Mouse (Mus musculus): ENCODE data around the gene Mcm2. TPM values are rescaled to one million over a fixed set of nuclear protein-coding genes. Genes with fewer than 3 reads are reported as not detected.

The Mcm2 gene
- polyA plus RNA-seq, 1 experiment from 2014 or later = 164 TPM

DNA sequence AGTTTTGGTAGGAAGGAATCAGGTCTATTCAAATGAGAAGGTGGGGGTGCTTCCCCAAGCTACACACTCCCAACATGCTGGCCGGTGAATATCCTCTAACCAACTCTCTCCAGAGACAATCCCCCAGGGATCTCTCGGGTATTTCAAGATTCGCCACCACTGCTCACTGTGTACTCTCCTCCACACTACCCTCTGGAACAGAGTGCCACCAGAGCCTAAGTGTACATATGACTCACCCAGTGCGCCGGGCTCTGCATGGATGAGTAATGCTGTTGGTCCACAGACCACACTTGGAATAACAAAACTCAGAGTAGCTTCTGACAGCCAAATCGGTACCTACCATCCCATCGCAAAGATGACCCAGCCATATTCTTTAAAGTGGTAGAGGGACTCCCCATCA is 29.1 kb downstream of the Mcm2 start:
- ATAC-seq (ENCODE audit: insufficient read depth) (no peak), DNase-seq (no peak)
- H3K36me3 ChIP-seq (ENCODE audit: insufficient read depth) = peaks cover 4% of the 10 kb centered on the region; the same call in 1 of the 2 replicates
- no peak for TF ChIP-seq CTCF (IDR thresholded peaks at IDR 0.05; ENCODE audit: low read depth)
- H3K4me3 ChIP-seq (ENCODE audit: low read depth, low read length) = no peak overlapping the region
- H3K27ac ChIP-seq (ENCODE audit: low read depth) = no peak overlapping the region
- peaks cover 9% of the 10 kb centered on the region; the same call in 1 of the 2 replicates for H3K27me3 ChIP-seq (ENCODE audit: insufficient read depth, low read length)
- no peaks in the 10 kb centered on the region; the same call in 1 of the 2 replicates for H3K4me1 ChIP-seq (ENCODE audit: insufficient read depth)
- no peak overlapping the region for H3K9ac ChIP-seq
- H3K4me2 ChIP-seq = no peak overlapping the region
- H3K9me3 ChIP-seq (ENCODE audit: low read depth, low read length) = no peaks in the 10 kb centered on the region
- WGBS = 90% methylated on average over 7 of the region's 7 CpGs

DNA sequence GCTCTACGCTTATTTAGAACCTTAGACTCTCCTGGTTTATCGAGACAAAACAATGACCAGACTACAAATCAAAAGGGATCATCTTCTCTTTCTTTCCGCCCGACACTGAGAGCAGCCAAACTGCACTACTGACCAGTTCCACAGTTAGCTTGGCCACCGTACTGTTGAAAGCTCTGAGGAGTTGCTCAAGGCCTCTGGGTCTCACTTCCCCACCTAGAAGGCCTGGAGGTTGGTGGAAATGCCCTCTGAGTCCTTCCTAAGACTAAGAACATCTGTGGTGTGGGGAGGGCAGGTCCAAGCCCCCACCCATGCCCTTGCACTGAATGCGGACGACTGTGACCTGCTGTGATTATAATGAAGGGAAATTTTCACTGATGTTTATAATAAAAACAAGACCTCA is 32.9 kb downstream of the Mcm2 start:
- Histone ChIP-seq H3K9ac (no peak overlapping the region), H3K9me3 (ENCODE audit: low read depth, low read length) (no peaks in the 10 kb centered on the region), H3K4me2 (no peak overlapping the region), H3K27ac (ENCODE audit: low read depth) (no peak overlapping the region), H3K27me3 (ENCODE audit: insufficient read depth, low read length) (no peaks in the 10 kb centered on the region), H3K4me1 (ENCODE audit: insufficient read depth) (no peaks in the 10 kb centered on the region), H3K4me3 (ENCODE audit: low read depth, low read length) (no peak overlapping the region), H3K36me3 (ENCODE audit: insufficient read depth) (peaks cover 16% of the 10 kb centered on the region)
- DNase-seq (no peak), ATAC-seq (ENCODE audit: insufficient read depth) (no peak)
- 85% methylated on average over 7 of the region's 7 CpGs for WGBS
- TF ChIP-seq CTCF (IDR thresholded peaks at IDR 0.05; ENCODE audit: low read depth) = no peak

DNA sequence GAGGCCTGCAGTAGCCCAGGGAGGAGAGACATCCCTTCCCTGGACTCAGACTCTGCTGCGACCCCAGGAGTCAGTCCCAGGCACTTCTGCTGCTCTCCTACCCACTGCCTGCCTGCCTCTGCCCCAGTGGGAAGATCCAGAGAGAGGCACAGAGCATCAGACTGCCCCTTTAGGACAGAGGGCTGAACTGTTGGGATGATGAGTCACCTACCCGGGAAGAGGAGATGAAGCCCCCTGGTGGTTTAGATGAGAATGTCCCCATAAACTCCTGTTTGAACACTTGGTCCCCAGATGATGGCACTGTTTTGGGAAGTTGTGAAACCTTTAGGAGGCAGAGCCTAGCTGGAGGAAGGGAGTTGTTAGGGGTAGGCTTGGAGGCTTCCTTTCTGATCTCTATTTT is 37.7 kb downstream of the Mcm2 start:
- ATAC-seq (ENCODE audit: insufficient read depth) (no peak), DNase-seq (peak; percentile 80)
- H3K4me1 ChIP-seq (ENCODE audit: insufficient read depth) = no peaks in the 10 kb centered on the region
- TF ChIP-seq CTCF (IDR thresholded peaks at IDR 0.05; ENCODE audit: low read depth) = peak; percentile 76
- 12% methylated on average over 2 of the region's 2 CpGs for WGBS
- peaks cover 16% of the 10 kb centered on the region for H3K36me3 ChIP-seq (ENCODE audit: insufficient read depth)
- no peak overlapping the region for H3K4me2 ChIP-seq
- no peak overlapping the region for H3K9ac ChIP-seq
- H3K4me3 ChIP-seq (ENCODE audit: low read depth, low read length) = no peak overlapping the region
- H3K9me3 ChIP-seq (ENCODE audit: low read depth, low read length) = no peaks in the 10 kb centered on the region
- H3K27me3 ChIP-seq (ENCODE audit: insufficient read depth, low read length) = no peaks in the 10 kb centered on the region
- H3K27ac ChIP-seq (ENCODE audit: low read depth) = no peak overlapping the region

DNA sequence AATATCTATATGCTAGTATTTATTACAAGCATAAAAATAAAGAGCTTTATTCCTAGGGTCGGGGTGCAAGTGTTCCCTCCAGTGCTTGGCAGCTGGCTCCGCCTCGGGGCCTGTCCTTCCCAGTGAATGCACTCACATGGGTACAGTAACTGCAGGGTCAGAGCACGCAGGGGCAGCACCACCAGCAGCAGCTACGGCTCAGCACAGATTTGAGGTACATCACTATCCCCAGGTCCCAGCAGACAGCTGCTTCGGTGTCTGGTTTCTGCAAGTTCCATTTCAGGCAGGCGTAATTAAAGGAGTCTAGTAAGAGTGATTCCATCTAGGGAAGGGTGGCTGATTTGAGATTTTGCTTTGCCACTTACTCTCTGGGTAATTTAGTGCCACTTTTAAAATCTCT is 40.2 kb downstream of the Mcm2 start:
- DNase-seq (no peak), ATAC-seq (ENCODE audit: insufficient read depth) (no peak)
- peaks cover 6% of the 10 kb centered on the region; the same call in 1 of the 2 replicates for H3K36me3 ChIP-seq (ENCODE audit: insufficient read depth)
- H3K27ac ChIP-seq (ENCODE audit: low read depth) = no peak overlapping the region
- 74% methylated on average over 7 of the region's 7 CpGs for WGBS
- TF ChIP-seq CTCF (IDR thresholded peaks at IDR 0.05; ENCODE audit: low read depth) = no peak
- H3K4me1 ChIP-seq (ENCODE audit: insufficient read depth) = no peaks in the 10 kb centered on the region
- no peaks in the 10 kb centered on the region for H3K9me3 ChIP-seq (ENCODE audit: low read depth, low read length)
- H3K4me3 ChIP-seq (ENCODE audit: low read depth, low read length) = no peak overlapping the region
- no peaks in the 10 kb centered on the region for H3K27me3 ChIP-seq (ENCODE audit: insufficient read depth, low read length)
- no peak overlapping the region for H3K9ac ChIP-seq
- H3K4me2 ChIP-seq = no peak overlapping the region

DNA sequence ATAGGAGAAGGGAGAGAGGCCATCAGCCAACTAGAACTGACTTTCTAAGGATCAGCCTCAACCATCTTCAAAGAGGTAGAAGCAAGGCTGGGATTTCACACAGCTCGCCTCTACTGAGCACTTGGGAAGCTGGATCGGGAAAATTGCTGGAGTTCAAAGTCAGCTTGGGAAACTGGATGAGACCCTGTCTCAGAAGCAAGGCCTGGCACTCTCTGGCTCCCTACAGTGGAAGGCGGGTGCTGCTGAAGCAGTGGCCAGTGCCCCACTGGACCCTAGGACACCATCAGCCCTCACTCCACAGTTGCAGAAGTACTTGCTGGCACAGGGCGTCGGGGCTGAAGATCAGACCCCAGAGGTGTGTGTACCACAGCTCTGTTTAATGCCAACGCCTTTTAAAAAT is 40.8 kb downstream of the Mcm2 start:
- Histone ChIP-seq H3K4me3 (ENCODE audit: low read depth, low read length) (no peak overlapping the region), H3K9me3 (ENCODE audit: low read depth, low read length) (no peaks in the 10 kb centered on the region), H3K9ac (no peak overlapping the region), H3K4me1 (ENCODE audit: insufficient read depth) (no peaks in the 10 kb centered on the region), H3K27ac (ENCODE audit: low read depth) (no peak overlapping the region), H3K4me2 (no peak overlapping the region), H3K27me3 (ENCODE audit: insufficient read depth, low read length) (no peaks in the 10 kb centered on the region), H3K36me3 (ENCODE audit: insufficient read depth) (peaks cover 1% of the 10 kb centered on the region; the same call in 1 of the 2 replicates)
- no peak for TF ChIP-seq CTCF (IDR thresholded peaks at IDR 0.05; ENCODE audit: low read depth)
- 78% methylated on average over 6 of the region's 6 CpGs for WGBS
- no peak for ATAC-seq (ENCODE audit: insufficient read depth)
- DNase-seq = no peak

DNA sequence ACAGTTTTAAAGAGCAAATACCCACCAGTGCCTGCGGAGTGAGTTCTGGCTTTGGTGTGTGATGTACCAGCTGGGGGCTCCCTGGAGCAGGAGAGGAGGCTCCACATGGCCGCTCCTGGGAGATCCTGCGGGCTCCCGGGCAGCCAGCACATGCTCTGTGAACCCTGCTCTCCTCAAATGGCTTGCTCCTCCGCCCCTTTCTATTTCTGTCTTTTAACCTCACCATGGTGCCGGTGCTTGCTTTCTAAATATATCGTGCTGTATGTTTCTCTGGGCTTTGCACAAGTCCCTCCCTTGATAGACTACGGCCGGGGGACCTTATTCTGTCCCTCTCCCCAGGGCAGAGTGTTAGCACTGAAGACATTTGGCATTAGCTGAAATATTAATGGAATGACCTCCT is 41.3 kb downstream of the Mcm2 start:
- Histone ChIP-seq H3K9me3 (ENCODE audit: low read depth, low read length) (no peaks in the 10 kb centered on the region), H3K9ac (no peak overlapping the region), H3K27ac (ENCODE audit: low read depth) (no peak overlapping the region), H3K4me3 (ENCODE audit: low read depth, low read length) (no peak overlapping the region), H3K36me3 (ENCODE audit: insufficient read depth) (no peaks in the 10 kb centered on the region), H3K4me1 (ENCODE audit: insufficient read depth) (no peaks in the 10 kb centered on the region), H3K27me3 (ENCODE audit: insufficient read depth, low read length) (no peaks in the 10 kb centered on the region), H3K4me2 (no peak overlapping the region)
- no peak for ATAC-seq (ENCODE audit: insufficient read depth)
- DNase-seq = peak; percentile 32
- 0 out of 2 replicates have a peak, but pooled peaks have one; percentile 12 for TF ChIP-seq CTCF (IDR thresholded peaks at IDR 0.05; ENCODE audit: low read depth)
- WGBS = 35% methylated on average over 9 of the region's 9 CpGs

DNA sequence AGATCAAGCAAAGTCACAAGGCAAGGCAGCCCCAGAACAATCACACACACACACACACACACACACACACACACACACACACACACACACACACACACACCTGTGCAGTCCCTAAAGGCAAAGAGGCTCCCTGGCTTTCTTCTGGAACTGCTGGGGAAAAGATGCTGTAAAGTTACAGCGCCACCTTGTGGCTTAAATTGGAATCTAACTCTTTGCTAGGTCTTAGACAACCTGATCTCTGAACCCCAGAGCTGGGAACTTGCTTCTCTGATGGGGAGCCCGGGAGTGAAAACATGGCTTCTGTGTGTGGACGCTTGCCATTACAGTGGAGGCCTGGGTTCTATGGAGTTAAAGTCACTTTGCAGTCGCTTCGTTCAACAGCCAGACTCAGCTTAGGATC is 42.9 kb downstream of the Mcm2 start:
- no peaks in the 10 kb centered on the region for H3K36me3 ChIP-seq (ENCODE audit: insufficient read depth)
- H3K4me2 ChIP-seq = no peak overlapping the region
- peak; percentile 83 for TF ChIP-seq CTCF (IDR thresholded peaks at IDR 0.05; ENCODE audit: low read depth)
- H3K4me1 ChIP-seq (ENCODE audit: insufficient read depth) = no peaks in the 10 kb centered on the region
- DNase-seq (peak; percentile 93), ATAC-seq (ENCODE audit: insufficient read depth) (peak; percentile 29)
- 21% methylated on average over 5 of the region's 5 CpGs for WGBS
- H3K4me3 ChIP-seq (ENCODE audit: low read depth, low read length) = no peak overlapping the region
- no peak overlapping the region for H3K27ac ChIP-seq (ENCODE audit: low read depth)
- H3K9me3 ChIP-seq (ENCODE audit: low read depth, low read length) = no peaks in the 10 kb centered on the region
- H3K9ac ChIP-seq = no peak overlapping the region
- H3K27me3 ChIP-seq (ENCODE audit: insufficient read depth, low read length) = no peaks in the 10 kb centered on the region

DNA sequence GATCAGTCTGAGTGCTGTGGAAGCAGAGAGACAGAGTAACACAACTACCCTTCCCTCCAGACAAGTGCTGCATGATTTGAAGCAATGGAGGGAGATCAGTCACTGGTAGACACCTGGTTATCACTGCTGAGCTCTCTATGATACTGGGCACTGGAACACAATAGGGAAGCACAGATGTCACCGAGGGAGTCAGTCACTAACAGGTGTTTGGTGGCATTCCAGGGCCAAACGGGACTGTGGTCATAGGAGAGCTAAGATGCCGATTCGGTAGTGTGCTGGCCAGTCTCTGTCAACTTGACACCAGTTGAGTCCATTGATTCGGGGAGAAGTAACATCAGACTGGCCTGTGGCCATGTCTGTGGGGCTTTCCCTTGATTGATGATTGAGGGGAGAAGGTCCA is 44.1 kb downstream of the Mcm2 start:
- no peak overlapping the region for H3K9ac ChIP-seq
- 70% methylated on average over 5 of the region's 5 CpGs for WGBS

More for the DNA sequence above, 44.1 kb downstream of the Mcm2 start:
- Histone ChIP-seq H3K36me3 (ENCODE audit: insufficient read depth) (no peaks in the 10 kb centered on the region), H3K9me3 (ENCODE audit: low read depth, low read length) (no peaks in the 10 kb centered on the region), H3K4me3 (ENCODE audit: low read depth, low read length) (no peak overlapping the region), H3K4me2 (no peak overlapping the region), H3K4me1 (ENCODE audit: insufficient read depth) (no peaks in the 10 kb centered on the region), H3K27me3 (ENCODE audit: insufficient read depth, low read length) (no peaks in the 10 kb centered on the region), H3K27ac (ENCODE audit: low read depth) (no peak overlapping the region)
- DNase-seq (no peak), ATAC-seq (ENCODE audit: insufficient read depth) (no peak)
- TF ChIP-seq CTCF (IDR thresholded peaks at IDR 0.05; ENCODE audit: low read depth) = no peak
